Mouse (Mus musculus) cortical plate, adult 2 months (tissue): ENCODE measurements at regions not wholly inside any gene's neighbourhood (a gene's known extent, or its start where the extent isn't known, plus 50 kb on each side); places are given as distances from the start of the nearest gene placed in this dataset.

ENCODE experiments used
- CTCF ChIP-seq: fragments of 200-500 bp; IDR thresholded peaks from 2 replicates; pipeline ENCODE4 v1.5.1; 2011; ENCODE audit warnings: mild to moderate bottlenecking, control low read depth, low read length; ENCODE audit not compliant: insufficient read depth; ENCODE audit errors: extremely low read depth
- POLR2A ChIP-seq: fragments of 200-500 bp; IDR thresholded peaks from 2 replicates; pipeline ENCODE4 v1.6.1; 2011; ENCODE audit warnings: mild to moderate bottlenecking, low read length, control low read depth; ENCODE audit not compliant: insufficient read depth; ENCODE audit errors: extremely low read depth

DNA sequence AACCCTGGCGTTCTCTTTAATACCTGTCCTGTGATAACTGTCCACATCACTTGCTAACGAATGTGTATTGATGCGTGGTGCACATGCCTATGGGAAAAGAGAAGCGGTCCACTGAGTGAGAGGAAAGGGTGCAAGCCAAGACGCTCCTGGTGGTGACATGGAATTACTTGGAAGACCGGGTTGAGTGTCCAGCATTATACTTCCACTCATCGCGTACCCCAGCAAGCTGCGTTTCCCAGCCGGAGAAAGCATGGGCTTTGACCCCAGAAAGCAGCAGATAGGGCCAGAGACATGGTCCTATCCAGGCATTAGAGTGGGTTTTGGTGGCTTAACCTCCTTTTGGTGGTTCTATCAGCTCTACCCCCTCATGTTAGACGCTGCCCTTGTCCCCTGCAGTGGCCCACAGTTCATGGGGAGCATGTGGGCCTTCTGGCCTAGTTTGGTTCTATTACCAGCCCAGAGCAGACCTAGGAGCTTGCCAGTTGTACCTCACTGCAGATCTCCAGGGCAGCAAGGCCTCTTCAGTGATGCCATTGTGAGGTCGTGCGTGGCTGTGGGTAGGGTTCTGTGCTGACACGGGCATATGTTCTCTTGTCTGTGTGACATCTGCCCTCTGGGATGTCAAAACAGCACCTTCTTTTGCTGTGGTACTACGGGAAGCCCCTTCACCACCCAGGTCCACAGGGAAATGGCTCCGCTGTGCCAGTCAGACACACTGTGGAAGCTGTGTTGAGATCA, 903.3 kb upstream of the Car8 start:
- TF ChIP-seq CTCF (no peak), POLR2A (no peak)
